Mouse (Mus musculus) lung, postnatal 36 days (tissue): ENCODE results near the gene Lcat.
"Not testable (repeated sequence)": the region's sequence is repeated elsewhere in the genome, so short reads cannot be mapped to it uniquely, and the experiment has no call there.

ENCODE experiments used
- DNase-seq: peaks from one replicate; pipeline ENCODE4 v3.0.0; 2022; ENCODE audit warnings: mixed read lengths

Gene Lcat

DNA sequence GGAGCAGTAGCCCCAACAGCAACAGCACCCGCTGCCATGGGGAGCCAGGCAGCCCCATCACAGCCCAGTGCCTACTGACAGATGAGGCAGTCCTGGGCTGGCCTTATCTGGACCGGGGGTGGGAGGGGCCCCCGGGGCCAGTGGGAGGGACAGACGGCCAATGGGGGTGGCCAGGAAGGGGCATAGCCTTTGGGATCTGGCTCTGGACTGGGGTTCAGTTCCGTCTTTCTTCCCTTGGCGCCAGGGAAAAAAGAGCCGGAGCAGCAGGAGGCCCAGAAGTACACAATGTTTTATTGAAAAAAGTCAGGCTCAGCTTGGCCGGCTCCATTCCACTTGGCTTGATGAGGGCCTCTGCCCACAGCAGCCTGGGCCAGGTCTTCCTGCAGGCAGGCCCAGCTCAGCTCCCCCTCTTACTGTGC is at the start of gene Lcat:
TSS of gene Lcat (minus strand) at position 62 of the 419 bp plus-strand sequence.
- DNase-seq, result no peak

GRCm38 (mm10) chr8:105992499-105992898 is 49.3 kb upstream of the Lcat start:
- DNase-seq, result peak; percentile 69

DNA sequence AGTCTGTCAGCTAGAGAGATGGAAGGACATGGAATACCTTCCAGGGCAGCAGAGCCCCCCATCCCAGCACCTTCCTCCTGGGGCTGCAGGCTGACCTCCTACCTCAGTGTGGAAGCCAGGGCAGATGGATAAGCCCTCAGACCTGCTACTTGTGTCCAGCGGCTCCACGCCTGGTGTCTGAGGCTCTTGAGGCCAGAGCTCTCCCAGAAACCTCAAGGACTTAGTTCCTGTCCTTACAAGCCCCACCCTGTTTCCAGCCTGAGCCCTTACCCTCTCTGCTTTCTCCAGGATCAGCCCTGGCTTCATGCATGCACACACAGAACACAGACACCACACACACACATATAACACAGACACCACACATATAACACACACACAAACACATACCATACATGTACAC is 48.4 kb upstream of the Lcat start:
- peak; percentile 64 for DNase-seq

- DNase-seq, result peak; percentile 89
Measured at GRCm38 (mm10) chr8:105990856-105991387, 47.7 kb upstream of the Lcat start, which contains the start of gene Dus2. TSS of gene Dus2 (plus strand) at chr8:105991337.

- no peak for DNase-seq
Measured at GRCm38 (mm10) chr8:105988546-105988945, 45.4 kb upstream of the Lcat start.

DNA sequence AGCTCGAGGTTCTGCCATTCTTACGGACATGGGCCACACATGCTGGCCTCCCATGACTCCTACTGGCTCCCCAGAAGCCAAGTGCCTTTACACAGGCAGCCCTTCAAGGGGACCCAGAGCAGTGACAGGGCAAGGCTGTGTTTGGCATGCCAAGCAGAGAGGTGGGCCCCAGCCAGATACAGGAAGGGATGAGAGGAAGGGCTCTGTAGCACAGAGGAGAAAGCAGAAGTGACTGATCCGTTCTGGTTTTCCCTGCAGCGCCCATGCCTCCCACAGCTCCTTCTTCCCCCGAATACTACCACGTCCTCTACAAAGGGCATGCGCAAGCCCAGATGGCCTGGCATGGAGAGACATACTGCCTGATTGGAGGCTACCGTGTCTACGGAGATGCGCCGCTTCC is 40.2 kb upstream of the Lcat start:
- DNase-seq, result not testable (repeated sequence)

DNA sequence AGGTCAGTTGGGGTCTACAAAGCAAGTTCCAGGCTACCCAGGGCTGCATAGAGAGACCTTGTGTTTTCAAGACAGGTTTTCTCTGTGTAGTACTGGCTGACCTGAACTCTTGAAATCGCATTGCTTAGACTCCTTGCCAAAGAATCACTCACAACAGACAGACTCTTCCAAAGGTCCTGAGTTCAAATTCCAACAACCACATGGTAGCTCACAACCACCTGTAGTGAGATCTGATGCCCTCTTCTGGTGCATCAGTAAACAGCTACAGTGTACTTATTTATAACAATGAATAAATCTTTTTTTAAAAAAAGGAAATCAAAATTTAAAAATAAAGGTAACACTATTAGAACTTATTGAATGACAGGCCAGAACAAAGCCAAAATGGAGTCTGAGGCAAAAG is 38.0 kb upstream of the Lcat start:
- DNase-seq, result no peak

DNA sequence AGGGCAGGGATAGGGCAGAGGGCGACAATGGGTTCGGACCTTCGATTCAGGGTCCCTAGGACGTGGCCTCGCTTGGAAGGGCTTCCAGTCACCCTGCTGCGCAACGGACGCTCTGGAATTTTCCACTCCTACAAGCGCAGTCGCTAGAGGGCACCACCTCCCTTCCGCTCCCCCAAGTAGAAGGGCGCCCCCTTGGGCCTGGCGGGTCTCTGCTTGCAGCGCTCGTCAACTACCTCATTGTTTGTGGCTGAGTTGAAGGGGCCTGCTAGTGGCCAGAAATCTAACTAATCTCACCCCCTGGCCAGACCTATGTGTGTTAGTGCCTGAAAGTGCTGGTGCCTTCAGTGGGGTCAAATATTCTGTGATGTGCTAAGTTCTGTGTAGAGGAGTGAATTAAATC is 36.1 kb upstream of the Lcat start, which contains the start of gene Dpep3:
TSS of gene Dpep3 (minus strand) at position 105 of the 400 bp plus-strand sequence.
- DNase-seq, result no peak

DNA sequence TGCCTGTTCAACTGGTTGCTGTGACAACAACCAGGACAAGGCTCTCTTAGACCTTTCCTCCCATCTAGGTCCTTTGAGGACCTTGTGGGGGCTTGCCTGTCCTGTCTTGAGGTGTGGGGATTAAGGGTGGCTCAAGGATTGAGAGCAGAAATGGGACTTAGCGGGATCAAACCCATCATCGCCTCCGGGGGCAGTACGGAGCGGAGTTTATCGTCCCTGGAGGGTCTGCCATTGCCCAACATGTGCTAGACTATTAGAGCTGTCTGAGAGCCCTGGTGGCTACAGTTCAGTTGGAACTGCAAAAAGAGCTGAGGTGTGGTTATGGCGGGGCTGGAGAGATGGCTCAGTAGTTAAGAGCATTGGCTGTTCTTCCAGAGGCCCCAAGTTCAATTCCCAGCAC is 32.2 kb upstream of the Lcat start:
- no peak for DNase-seq

GRCm38 (mm10) chr8:105971019-105971720 is 28.0 kb upstream of the Lcat start:
- DNase-seq, result no peak

DNA sequence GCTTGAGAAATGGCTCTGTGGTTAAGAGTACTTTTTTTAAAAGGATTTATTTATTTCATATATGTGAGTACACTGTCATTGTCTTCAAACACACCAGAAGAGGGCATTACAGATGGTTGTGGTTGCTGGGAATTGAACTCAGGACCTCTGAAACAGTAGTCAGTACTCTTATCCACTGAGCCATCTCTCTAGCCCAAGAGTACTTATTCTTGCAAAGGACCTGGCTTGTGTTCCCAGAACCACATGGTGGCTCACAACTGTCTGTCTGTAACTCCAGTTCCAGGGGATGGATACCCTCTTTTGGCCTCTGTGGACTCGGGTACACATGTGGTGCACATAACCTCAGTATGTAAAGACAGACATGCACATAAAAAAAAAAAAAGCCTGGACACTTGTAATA is 26.2 kb upstream of the Lcat start:
- DNase-seq, result no peak

- DNase-seq, result peak; percentile 27
Measured at GRCm38 (mm10) chr8:105966692-105967311, 23.6 kb upstream of the Lcat start.

DNA sequence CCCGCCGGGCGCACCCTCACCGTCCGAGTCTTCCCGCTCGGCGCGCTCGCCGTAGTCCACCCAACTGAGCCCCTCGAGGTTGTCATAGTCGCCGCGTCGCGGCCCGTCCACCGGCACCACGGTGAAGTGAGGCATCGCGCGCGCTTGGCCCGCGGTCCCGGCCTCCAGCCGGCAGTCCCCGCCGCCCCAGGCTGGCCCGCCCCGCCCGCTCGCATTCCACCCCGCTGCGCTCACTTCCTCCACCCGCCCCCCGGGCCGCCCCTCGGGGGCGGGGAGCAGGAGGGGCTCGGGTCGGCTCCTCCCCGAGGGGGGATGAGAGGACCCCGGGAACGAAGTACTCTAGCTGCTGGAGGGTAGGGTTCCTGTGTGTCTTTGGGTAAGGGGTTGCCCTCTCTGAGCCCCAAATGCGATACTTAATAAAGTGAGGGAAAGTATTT is 22.7 kb upstream of the Lcat start, which contains the start of gene Slc12a4:
TSS of gene Slc12a4 (minus strand) at position 193 of the 437 bp plus-strand sequence.
- peak; percentile 84 for DNase-seq

DNA sequence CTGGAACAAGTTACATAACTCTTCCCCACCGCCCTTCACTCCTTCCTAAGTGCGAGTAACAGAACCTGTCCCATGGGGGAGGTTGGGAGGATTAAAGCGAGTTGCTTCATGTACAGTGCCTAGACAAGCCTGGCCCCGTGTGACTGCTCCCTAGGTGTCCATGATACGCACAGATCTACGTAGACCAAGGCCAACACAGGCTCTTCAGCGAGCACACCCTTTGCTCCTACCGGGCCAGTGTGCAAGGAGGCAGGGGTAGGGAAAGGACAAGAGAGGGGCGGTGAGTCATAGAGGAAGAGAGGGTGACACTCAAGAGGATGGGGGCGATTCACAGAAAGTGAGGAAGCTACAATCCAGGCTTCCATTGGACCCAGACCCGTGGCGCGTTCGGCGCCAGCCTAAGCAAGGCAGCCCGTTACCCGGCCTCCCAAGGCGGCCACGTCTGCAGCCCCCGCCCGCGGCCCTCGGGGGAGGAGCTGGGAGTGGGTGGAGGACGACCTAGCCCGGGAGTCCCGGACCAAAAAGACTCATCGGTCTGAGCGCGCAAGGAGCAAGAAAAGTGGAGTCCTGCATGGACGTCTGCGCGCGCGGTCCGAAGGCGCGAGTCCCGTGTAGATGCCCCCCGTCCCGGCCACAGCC is 22.2 kb upstream of the Lcat start:
- peak; percentile 56 for DNase-seq

- no peak for DNase-seq
Measured at GRCm38 (mm10) chr8:105964506-105965265, 21.5 kb upstream of the Lcat start.

DNA sequence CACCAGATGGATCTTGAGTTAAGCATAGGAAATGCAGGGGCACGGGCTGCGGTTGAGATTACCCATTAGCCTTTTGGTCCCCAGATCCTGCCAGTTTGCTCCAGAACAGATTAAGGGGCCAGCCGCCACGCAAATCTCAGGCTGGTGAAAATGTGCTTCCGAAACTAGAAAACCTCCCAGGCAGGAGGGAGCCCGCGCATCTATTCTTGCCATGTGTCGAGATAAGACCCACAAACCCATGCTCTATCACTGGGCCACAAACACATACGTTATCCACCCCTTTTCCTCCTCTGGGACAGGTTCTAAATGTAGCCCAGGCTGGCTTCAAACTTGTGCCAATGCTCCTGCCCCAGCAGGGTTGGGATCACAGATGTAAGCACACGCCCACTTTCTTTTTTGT is 18.4 kb upstream of the Lcat start:
- DNase-seq, result no peak

- no peak for DNase-seq
Measured at GRCm38 (mm10) chr8:105961101-105961500, 17.9 kb upstream of the Lcat start.

- peak; percentile 61 for DNase-seq
Measured at GRCm38 (mm10) chr8:105959350-105959749, 16.2 kb upstream of the Lcat start.

- peak; percentile 70 for DNase-seq
Measured at GRCm38 (mm10) chr8:105957813-105958212, 14.6 kb upstream of the Lcat start.

DNA sequence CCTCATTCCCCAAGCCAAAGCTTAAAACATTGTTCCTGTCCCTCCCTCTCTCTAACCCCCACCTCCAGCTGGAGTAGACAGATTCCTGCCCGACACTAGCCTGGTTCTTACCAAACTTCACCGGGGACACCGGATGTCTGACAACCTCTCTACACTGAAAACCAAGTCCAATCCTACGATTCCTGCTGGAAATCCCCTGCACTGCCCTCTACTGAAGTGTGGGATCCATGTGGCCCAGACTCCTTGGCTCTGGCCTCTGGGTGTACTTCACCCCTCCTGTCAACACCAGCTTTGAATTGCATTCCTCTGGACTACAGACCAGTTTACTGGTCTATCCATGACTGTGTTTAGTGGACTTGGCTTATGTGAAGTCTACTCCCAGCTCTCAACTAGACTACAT is 13.4 kb upstream of the Lcat start:
- peak; percentile 30 for DNase-seq

GRCm38 (mm10) chr8:105951057-105951659 is 8.0 kb upstream of the Lcat start:
- DNase-seq, result no peak

GRCm38 (mm10) chr8:105949350-105949749 is 6.2 kb upstream of the Lcat start:
- DNase-seq, result peak; percentile 27
